Mouse (Mus musculus): ENCODE data around the gene Gm5431. TPM values are rescaled to one million over a fixed set of nuclear protein-coding genes. Genes with fewer than 3 reads are reported as not detected.
"Not testable (repeated sequence)": the region's sequence is repeated elsewhere in the genome, so short reads cannot be mapped to it uniquely, and the experiment has no call there.

Gene Gm5431
- polyA plus RNA-seq, 1 experiment from 2014 or later: 0.20 TPM

- peak; percentile 62 for ATAC-seq
- Histone ChIP-seq H3K27ac (ENCODE audit: low read length) (no peak overlapping the region), H3K9ac (replicated peaks; ENCODE audit: low read depth, low read length) (peak overlapping the region; percentile 50), H3K4me1 (replicated peaks; ENCODE audit: control insufficient read depth, insufficient read depth, low read length) (peaks cover 41% of the 10 kb centered on the region), H3K9me3 (ENCODE audit: control insufficient read depth, low read length) (no peaks in the 10 kb centered on the region), H3K36me3 (ENCODE audit: control insufficient read depth, insufficient read depth) (no peaks in the 10 kb centered on the region), H3K4me2 (ENCODE audit: low read length) (peak overlapping the region; percentile 98), H3K27me3 (replicated peaks; ENCODE audit: control insufficient read depth, insufficient read depth, low read length) (no peaks in the 10 kb centered on the region; the same call in 1 of the 2 replicates), H3K4me3 (replicated peaks; ENCODE audit: low read length) (peak overlapping the region; percentile 68)
- WGBS: under 1% methylated on average over 31 of the region's 31 CpGs
Observed at GRCm38 (mm10) chr11:48853474-48854180, 48.4 kb downstream of the Gm5431 start.

- peak; percentile 7 for ATAC-seq
- Histone ChIP-seq H3K9me3 (ENCODE audit: control insufficient read depth, low read length) (no peaks in the 10 kb centered on the region), H3K9ac (replicated peaks; ENCODE audit: low read depth, low read length) (peak overlapping the region; percentile 50), H3K27ac (ENCODE audit: low read length) (no peak overlapping the region), H3K4me3 (replicated peaks; ENCODE audit: low read length) (peak overlapping the region; percentile 68), H3K4me1 (replicated peaks; ENCODE audit: control insufficient read depth, insufficient read depth, low read length) (peaks cover 33% of the 10 kb centered on the region), H3K27me3 (replicated peaks; ENCODE audit: control insufficient read depth, insufficient read depth, low read length) (no peaks in the 10 kb centered on the region; the same call in 1 of the 2 replicates), H3K36me3 (ENCODE audit: control insufficient read depth, insufficient read depth) (no peaks in the 10 kb centered on the region), H3K4me2 (ENCODE audit: low read length) (peak overlapping the region; percentile 98)
- 7% methylated on average over 23 of the region's 23 CpGs for WGBS
Observed at GRCm38 (mm10) chr11:48852624-48853473, 49.2 kb downstream of the Gm5431 start.

GRCm38 (mm10) chr11:48852190-48852589 lies 49.8 kb downstream of the Gm5431 start:
- Histone ChIP-seq H3K27ac (ENCODE audit: low read length) (no peak overlapping the region), H3K36me3 (ENCODE audit: control insufficient read depth, insufficient read depth) (no peaks in the 10 kb centered on the region), H3K9me3 (ENCODE audit: control insufficient read depth, low read length) (no peaks in the 10 kb centered on the region), H3K4me2 (ENCODE audit: low read length) (peak overlapping the region; percentile 98), H3K4me3 (replicated peaks; ENCODE audit: low read length) (peak overlapping the region; percentile 68; the same call in 1 of the 2 replicates), H3K9ac (replicated peaks; ENCODE audit: low read depth, low read length) (no peak overlapping the region; the same call in 1 of the 2 replicates), H3K27me3 (replicated peaks; ENCODE audit: control insufficient read depth, insufficient read depth, low read length) (no peaks in the 10 kb centered on the region; the same call in 1 of the 2 replicates), H3K4me1 (replicated peaks; ENCODE audit: control insufficient read depth, insufficient read depth, low read length) (peaks cover 28% of the 10 kb centered on the region)
- 72% methylated on average over 4 of the region's 4 CpGs for WGBS
- ATAC-seq: no peak

- H3K4me1 ChIP-seq (replicated peaks; ENCODE audit: control insufficient read depth, insufficient read depth, low read length): peaks cover 23% of the 10 kb centered on the region
- no peaks in the 10 kb centered on the region for H3K9me3 ChIP-seq (ENCODE audit: control insufficient read depth, low read length)
- H3K4me2 ChIP-seq (ENCODE audit: low read length): no peak overlapping the region
- ATAC-seq: no peak
- H3K27ac ChIP-seq (ENCODE audit: low read length): no peak overlapping the region
- no peaks in the 10 kb centered on the region for H3K36me3 ChIP-seq (ENCODE audit: control insufficient read depth, insufficient read depth)
- H3K9ac ChIP-seq (replicated peaks; ENCODE audit: low read depth, low read length): no peak overlapping the region
- WGBS: 84% methylated on average over 4 of the region's 4 CpGs
- no peak overlapping the region for H3K4me3 ChIP-seq (replicated peaks; ENCODE audit: low read length)
- H3K27me3 ChIP-seq (replicated peaks; ENCODE audit: control insufficient read depth, insufficient read depth, low read length): no peaks in the 10 kb centered on the region; the same call in 1 of the 2 replicates
Observed at GRCm38 (mm10) chr11:48851270-48851995, 50.6 kb downstream of the Gm5431 start.

GRCm38 (mm10) chr11:48850240-48850639 lies 51.8 kb downstream of the Gm5431 start:
- Histone ChIP-seq H3K4me1 (replicated peaks; ENCODE audit: control insufficient read depth, insufficient read depth, low read length) (peaks cover 23% of the 10 kb centered on the region), H3K9me3 (ENCODE audit: control insufficient read depth, low read length) (no peaks in the 10 kb centered on the region), H3K36me3 (ENCODE audit: control insufficient read depth, insufficient read depth) (no peaks in the 10 kb centered on the region), H3K27me3 (replicated peaks; ENCODE audit: control insufficient read depth, insufficient read depth, low read length) (no peaks in the 10 kb centered on the region; the same call in 1 of the 2 replicates), H3K9ac (replicated peaks; ENCODE audit: low read depth, low read length) (no peak overlapping the region), H3K4me3 (replicated peaks; ENCODE audit: low read length) (no peak overlapping the region), H3K4me2 (ENCODE audit: low read length) (no peak overlapping the region), H3K27ac (ENCODE audit: low read length) (no peak overlapping the region)
- 37% methylated on average over 2 of the region's 2 CpGs for WGBS
- no peak for ATAC-seq

- H3K4me2 ChIP-seq (ENCODE audit: low read length): no peak overlapping the region
- WGBS: 59% methylated on average over 5 of the region's 5 CpGs
- no peak overlapping the region for H3K27ac ChIP-seq (ENCODE audit: low read length)
- no peaks in the 10 kb centered on the region; the same call in none of the 2 replicates for H3K27me3 ChIP-seq (replicated peaks; ENCODE audit: control insufficient read depth, insufficient read depth, low read length)
- H3K9ac ChIP-seq (replicated peaks; ENCODE audit: low read depth, low read length): no peak overlapping the region
- H3K4me1 ChIP-seq (replicated peaks; ENCODE audit: control insufficient read depth, insufficient read depth, low read length): no peaks in the 10 kb centered on the region
- ATAC-seq: no peak
- no peaks in the 10 kb centered on the region for H3K9me3 ChIP-seq (ENCODE audit: control insufficient read depth, low read length)
- H3K4me3 ChIP-seq (replicated peaks; ENCODE audit: low read length): no peak overlapping the region
- no peaks in the 10 kb centered on the region for H3K36me3 ChIP-seq (ENCODE audit: control insufficient read depth, insufficient read depth)
Observed at GRCm38 (mm10) chr11:48846881-48847280, 55.1 kb downstream of the Gm5431 start.

GRCm38 (mm10) chr11:48846362-48846761 lies 55.7 kb downstream of the Gm5431 start:
- not testable (repeated sequence) for H3K27ac ChIP-seq (ENCODE audit: low read length); H3K27me3 ChIP-seq (replicated peaks; ENCODE audit: control insufficient read depth, insufficient read depth, low read length); H3K4me2 ChIP-seq (ENCODE audit: low read length); H3K4me3 ChIP-seq (replicated peaks; ENCODE audit: low read length); H3K9me3 ChIP-seq (ENCODE audit: control insufficient read depth, low read length); ATAC-seq; H3K4me1 ChIP-seq (replicated peaks; ENCODE audit: control insufficient read depth, insufficient read depth, low read length); H3K36me3 ChIP-seq (ENCODE audit: control insufficient read depth, insufficient read depth); H3K9ac ChIP-seq (replicated peaks; ENCODE audit: low read depth, low read length)
- WGBS: 74% methylated on average over 2 of the region's 2 CpGs

- no peaks in the 10 kb centered on the region for H3K9me3 ChIP-seq (ENCODE audit: control insufficient read depth, low read length)
- no peak overlapping the region for H3K27ac ChIP-seq (ENCODE audit: low read length)
- no peaks in the 10 kb centered on the region; the same call in none of the 2 replicates for H3K27me3 ChIP-seq (replicated peaks; ENCODE audit: control insufficient read depth, insufficient read depth, low read length)
- no peak overlapping the region for H3K9ac ChIP-seq (replicated peaks; ENCODE audit: low read depth, low read length)
- H3K4me2 ChIP-seq (ENCODE audit: low read length): no peak overlapping the region
- 35% methylated on average over 13 of the region's 13 CpGs for WGBS
- no peak for ATAC-seq
- H3K36me3 ChIP-seq (ENCODE audit: control insufficient read depth, insufficient read depth): no peaks in the 10 kb centered on the region
- no peak overlapping the region for H3K4me3 ChIP-seq (replicated peaks; ENCODE audit: low read length)
- H3K4me1 ChIP-seq (replicated peaks; ENCODE audit: control insufficient read depth, insufficient read depth, low read length): no peaks in the 10 kb centered on the region
Observed at GRCm38 (mm10) chr11:48845244-48845815, 56.7 kb downstream of the Gm5431 start.
